Mouse (Mus musculus): ENCODE results near the gene Dnase1l3.

DNA sequence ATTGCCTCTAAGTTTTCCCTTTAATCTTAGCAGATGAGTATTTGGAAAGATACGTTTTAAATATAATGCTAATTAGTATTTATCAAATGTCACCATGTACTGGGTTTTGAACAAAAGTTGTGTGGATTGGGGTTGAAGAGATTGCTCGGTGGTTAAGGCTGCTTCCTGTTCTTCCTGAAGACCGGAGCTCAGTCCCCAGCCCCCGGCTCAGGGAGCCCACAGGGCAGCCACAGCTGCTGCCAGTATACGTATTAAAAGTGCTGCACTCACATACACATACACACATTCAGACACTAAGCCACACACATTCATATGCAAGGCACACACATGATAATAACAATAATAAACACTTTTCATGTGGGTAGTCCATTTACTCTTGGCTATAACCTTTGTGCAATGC, 43.8 kb upstream of the Dnase1l3 start:
- TF ChIP-seq POLR2A (IDR thresholded peaks at IDR 0.05; ENCODE audit: insufficient read depth, low read depth, low read length) (no peak), CTCF (IDR thresholded peaks at IDR 0.05) (no peak)
